Mouse (Mus musculus) forebrain, embryonic 10.5 days (tissue): Measurements from ENCODE around the gene Slc4a4. TPM values are rescaled to one million over a fixed set of nuclear protein-coding genes. Genes with fewer than 3 reads are reported as not detected.
"Not testable (repeated sequence)": the region's sequence is repeated elsewhere in the genome, so short reads cannot be mapped to it uniquely, and the experiment has no call there.

Experiments
- DNase-seq: peaks from one replicate; pipeline ENCODE4 v3.0.0-alpha.2; 2017; ENCODE audit warnings: low spot score; ENCODE audit errors: extremely low spot score
- H3K27ac ChIP-seq: fragments of 300-500 bp; sonication (generic); 2 replicates; pipeline ENCODE4 v1.5.1; 2016; ENCODE audit warnings: mild to moderate bottlenecking
- H3K27me3 ChIP-seq: fragments of 300-500 bp; sonication (generic); 2 replicates; pipeline ENCODE4 v1.6.1; 2016; ENCODE audit warnings: mild to moderate bottlenecking; ENCODE audit not compliant: poor library complexity, severe bottlenecking
- H3K36me3 ChIP-seq: fragments of 300-500 bp; sonication (generic); replicated peaks from 2 replicates; pipeline ENCODE4 v1.6.1; 2016; ENCODE audit warnings: mild to moderate bottlenecking, moderate library complexity
- H3K4me1 ChIP-seq: fragments of 300-500 bp; sonication (generic); 2 replicates; pipeline ENCODE4 v1.6.1; 2016
- H3K4me3 ChIP-seq: fragments of 300-500 bp; sonication (generic); 2 replicates; pipeline ENCODE4 v1.5.1; 2016; ENCODE audit warnings: mild to moderate bottlenecking, moderate library complexity
- H3K9me3 ChIP-seq: fragments of 300-500 bp; sonication (generic); 2 replicates; pipeline ENCODE4 v1.6.1; 2016; ENCODE audit warnings: mild to moderate bottlenecking, moderate library complexity
- WGBS: fragments of 180-500 bp; shearing (Covaris S2); methylation state at CpG from one replicate; pipeline ENCODE4 v1.1.7; 2016; 5-methylcytosine and 5-hydroxymethylcytosine counted together
- polyA plus RNA-seq: library from polyadenylated mRNA; unstranded; fragments of >200 nt; fragmentation: Nextera tagmentation; extraction: Ambion mirVana; gene quantifications from 2 replicates; pipeline ENCODE4 v1.2.1, GENCODE M21; 2016

Slc4a4 gene
- polyA plus RNA-seq, 1 experiment from 2014 or later: 1.3 TPM

DNA sequence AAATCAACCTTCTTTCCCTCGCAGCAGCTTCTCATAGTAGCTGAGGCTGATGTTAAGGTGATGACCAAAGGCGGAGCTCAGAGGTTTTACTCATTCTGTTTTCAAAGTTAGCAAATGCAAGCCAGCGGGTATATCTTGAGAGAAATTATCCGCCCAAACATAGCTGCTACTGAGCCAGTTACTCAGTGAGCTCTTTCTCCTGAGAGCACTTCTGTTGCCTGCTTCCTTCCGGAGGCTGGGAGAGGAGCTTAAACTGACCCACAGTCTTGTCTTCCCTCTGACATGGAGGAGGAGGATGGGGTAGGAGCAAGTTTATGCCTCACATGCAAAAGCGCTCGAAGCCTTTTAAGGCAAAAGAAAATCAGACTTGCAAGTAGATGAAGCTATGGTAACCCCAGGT, 201.3 kb downstream of the Slc4a4 start:
- Histone ChIP-seq H3K4me3 (no peak overlapping the region), H3K4me1 (no peaks in the 10 kb centered on the region), H3K27me3 (no peaks in the 10 kb centered on the region), H3K9me3 (no peaks in the 10 kb centered on the region), H3K27ac (no peak overlapping the region), H3K36me3 (no peaks in the 10 kb centered on the region)
- no peak for DNase-seq
- WGBS: 90% methylated on average over 7 of the region's 7 CpGs

- 84% methylated on average over 11 of the region's 11 CpGs for WGBS
Observed at GRCm38 (mm10) chr5:89088462-89088861, 201.8 kb downstream of the Slc4a4 start.

DNA sequence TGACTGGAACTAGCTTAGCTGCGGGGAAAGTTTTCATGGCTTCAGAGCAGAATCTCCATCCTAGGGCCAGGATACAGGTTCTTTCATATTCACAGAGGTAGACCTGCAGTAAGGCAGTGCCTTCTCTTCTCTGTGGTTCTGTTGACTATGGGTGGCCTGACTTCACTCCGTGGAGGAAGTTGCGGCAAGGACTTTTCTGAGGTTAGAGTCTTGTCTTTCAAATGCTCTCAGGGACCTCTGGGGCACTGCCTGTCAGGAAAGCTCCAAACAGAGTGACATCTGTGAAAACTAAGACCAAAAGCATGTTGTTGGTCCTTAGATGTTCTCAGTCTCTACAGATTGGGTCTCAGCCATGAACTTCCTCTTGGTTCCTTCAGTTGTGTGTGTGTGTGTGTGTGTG, 203.5 kb downstream of the Slc4a4 start:
- H3K27me3 ChIP-seq: no peaks in the 10 kb centered on the region
- no peak for DNase-seq
- WGBS: 85% methylated on average over 3 of the region's 3 CpGs
- no peak overlapping the region for H3K4me3 ChIP-seq
- H3K36me3 ChIP-seq: no peaks in the 10 kb centered on the region
- no peaks in the 10 kb centered on the region for H3K4me1 ChIP-seq
- H3K27ac ChIP-seq: no peak overlapping the region
- H3K9me3 ChIP-seq: no peaks in the 10 kb centered on the region

More at GRCm38 (mm10) chr5:89088462-89088861, 201.8 kb downstream of the Slc4a4 start:
- H3K4me1 ChIP-seq: no peaks in the 10 kb centered on the region
- no peaks in the 10 kb centered on the region for H3K9me3 ChIP-seq
- no peak overlapping the region for H3K27ac ChIP-seq
- no peaks in the 10 kb centered on the region for H3K36me3 ChIP-seq
- H3K4me3 ChIP-seq: no peak overlapping the region
- H3K27me3 ChIP-seq: no peaks in the 10 kb centered on the region
- DNase-seq: no peak

DNA sequence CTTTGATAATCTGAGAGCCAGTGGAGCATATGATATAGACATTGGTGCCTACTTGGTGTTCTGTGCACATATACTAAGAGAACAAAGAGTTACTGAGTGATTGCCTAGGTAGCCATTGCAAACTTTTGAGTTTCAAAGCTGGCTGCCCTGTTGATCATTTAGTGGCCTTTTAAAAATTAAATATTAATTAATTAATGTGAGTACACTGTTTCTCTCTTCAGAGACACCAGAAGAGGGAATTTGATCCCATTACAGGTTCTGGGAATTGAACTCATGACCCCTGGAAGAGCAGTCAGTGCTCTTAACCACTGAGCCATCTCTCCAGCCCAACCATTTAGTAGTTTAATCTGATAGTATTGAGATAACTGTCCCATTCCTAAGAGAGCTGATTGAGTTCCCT, 209.8 kb downstream of the Slc4a4 start:
- no peak overlapping the region for H3K4me3 ChIP-seq
- no peaks in the 10 kb centered on the region for H3K9me3 ChIP-seq
- DNase-seq: no peak
- no peaks in the 10 kb centered on the region for H3K36me3 ChIP-seq
- peaks cover 5% of the 10 kb centered on the region; the same call in 1 of the 2 replicates for H3K4me1 ChIP-seq
- H3K27ac ChIP-seq: no peak overlapping the region
- H3K27me3 ChIP-seq: no peaks in the 10 kb centered on the region

- no peak overlapping the region for H3K4me3 ChIP-seq
- no peak for DNase-seq
- H3K27me3 ChIP-seq: no peaks in the 10 kb centered on the region
- no peaks in the 10 kb centered on the region for H3K9me3 ChIP-seq
- 89% methylated on average over 3 of the region's 3 CpGs for WGBS
- H3K27ac ChIP-seq: no peak overlapping the region
- no peaks in the 10 kb centered on the region for H3K36me3 ChIP-seq
- H3K4me1 ChIP-seq: peaks cover 5% of the 10 kb centered on the region; the same call in 1 of the 2 replicates
Observed at GRCm38 (mm10) chr5:89097291-89097690, 210.7 kb downstream of the Slc4a4 start.

DNA sequence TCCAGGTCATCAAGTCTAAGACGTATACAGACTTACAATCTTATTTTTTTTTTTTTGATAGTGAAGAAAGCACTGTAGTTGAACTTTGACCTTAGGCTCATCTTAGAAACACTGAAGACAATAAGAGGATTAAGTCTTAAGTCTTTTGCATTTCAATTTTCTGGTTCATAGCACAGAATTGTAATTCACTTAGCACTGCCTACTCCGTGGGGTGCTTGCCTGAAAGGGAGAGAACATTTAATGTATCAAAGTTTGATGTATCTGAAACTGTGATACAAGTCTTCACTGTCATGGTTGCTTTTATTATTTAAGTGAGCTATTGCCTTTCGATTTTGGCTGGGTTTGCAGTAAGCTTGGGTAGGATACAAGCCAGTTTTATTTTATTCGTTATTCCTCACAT, 211.5 kb downstream of the Slc4a4 start:
- Histone ChIP-seq H3K27ac (no peak overlapping the region), H3K4me1 (peaks cover 5% of the 10 kb centered on the region; the same call in 1 of the 2 replicates), H3K9me3 (no peaks in the 10 kb centered on the region), H3K27me3 (no peaks in the 10 kb centered on the region), H3K4me3 (no peak overlapping the region), H3K36me3 (no peaks in the 10 kb centered on the region)
- 42% methylated on average over 4 of the region's 4 CpGs for WGBS
- no peak for DNase-seq

- H3K36me3 ChIP-seq: no peaks in the 10 kb centered on the region
- no peaks in the 10 kb centered on the region for H3K27me3 ChIP-seq
- peaks cover 5% of the 10 kb centered on the region; the same call in 1 of the 2 replicates for H3K4me1 ChIP-seq
- H3K27ac ChIP-seq: no peak overlapping the region
- DNase-seq: no peak
- H3K9me3 ChIP-seq: no peaks in the 10 kb centered on the region
- WGBS: 81% methylated on average over 3 of the region's 3 CpGs
- no peak overlapping the region for H3K4me3 ChIP-seq
Observed at GRCm38 (mm10) chr5:89099886-89100285, 213.3 kb downstream of the Slc4a4 start.

GRCm38 (mm10) chr5:89102560-89102959, 215.9 kb downstream of the Slc4a4 start:
- Histone ChIP-seq H3K36me3 (no peaks in the 10 kb centered on the region), H3K27ac (no peak overlapping the region), H3K9me3 (no peaks in the 10 kb centered on the region), H3K4me1 (peaks cover 19% of the 10 kb centered on the region), H3K4me3 (no peak overlapping the region), H3K27me3 (no peaks in the 10 kb centered on the region)
- DNase-seq: no peak
- WGBS: 86% methylated on average over 4 of the region's 4 CpGs

DNA sequence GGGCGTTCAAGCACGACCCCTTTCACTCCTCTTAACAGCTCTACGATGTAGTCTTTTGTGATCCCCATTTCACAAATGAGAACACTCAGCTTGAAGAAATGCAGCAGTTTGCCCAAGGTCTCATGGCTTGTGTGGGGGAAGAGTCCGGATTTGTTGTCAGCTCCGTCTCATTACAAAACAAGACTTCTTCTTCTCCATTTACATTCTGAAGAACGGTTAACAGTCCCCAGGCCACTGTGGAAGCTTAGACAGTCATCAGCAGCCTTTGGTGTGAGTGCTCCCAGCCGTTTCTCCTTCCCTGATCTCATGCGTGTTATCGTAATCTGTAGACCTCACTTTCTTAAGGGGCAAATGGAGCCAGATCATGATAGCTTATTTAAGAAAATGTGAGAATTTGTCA, 218.7 kb downstream of the Slc4a4 start:
- Histone ChIP-seq H3K4me1 (peaks cover 18% of the 10 kb centered on the region), H3K36me3 (no peaks in the 10 kb centered on the region), H3K27ac (no peak overlapping the region), H3K27me3 (no peaks in the 10 kb centered on the region), H3K9me3 (no peaks in the 10 kb centered on the region), H3K4me3 (no peak overlapping the region)
- DNase-seq: no peak
- WGBS: 71% methylated on average over 9 of the region's 9 CpGs

- Histone ChIP-seq H3K4me1 (peaks cover 18% of the 10 kb centered on the region), H3K36me3 (no peaks in the 10 kb centered on the region), H3K27me3 (no peaks in the 10 kb centered on the region), H3K9me3 (no peaks in the 10 kb centered on the region), H3K4me3 (no peak overlapping the region), H3K27ac (no peak overlapping the region)
- DNase-seq: no peak
Observed at GRCm38 (mm10) chr5:89106217-89106616, 219.6 kb downstream of the Slc4a4 start.

- 78% methylated on average over 1 of the region's 1 CpGs for WGBS
Observed at GRCm38 (mm10) chr5:89108809-89109208, 222.2 kb downstream of the Slc4a4 start.

GRCm38 (mm10) chr5:89109832-89110231, 223.2 kb downstream of the Slc4a4 start:
- 85% methylated on average over 2 of the region's 2 CpGs for WGBS
- DNase-seq: no peak
- Histone ChIP-seq H3K36me3 (no peaks in the 10 kb centered on the region), H3K4me3 (no peak overlapping the region), H3K4me1 (peaks cover 18% of the 10 kb centered on the region), H3K9me3 (no peaks in the 10 kb centered on the region), H3K27ac (no peak overlapping the region), H3K27me3 (no peaks in the 10 kb centered on the region)

More at GRCm38 (mm10) chr5:89108809-89109208, 222.2 kb downstream of the Slc4a4 start:
- H3K9me3 ChIP-seq: no peaks in the 10 kb centered on the region
- H3K27ac ChIP-seq: no peak overlapping the region
- no peak for DNase-seq
- H3K36me3 ChIP-seq: no peaks in the 10 kb centered on the region
- peaks cover 18% of the 10 kb centered on the region for H3K4me1 ChIP-seq
- no peaks in the 10 kb centered on the region for H3K27me3 ChIP-seq
- H3K4me3 ChIP-seq: no peak overlapping the region

DNA sequence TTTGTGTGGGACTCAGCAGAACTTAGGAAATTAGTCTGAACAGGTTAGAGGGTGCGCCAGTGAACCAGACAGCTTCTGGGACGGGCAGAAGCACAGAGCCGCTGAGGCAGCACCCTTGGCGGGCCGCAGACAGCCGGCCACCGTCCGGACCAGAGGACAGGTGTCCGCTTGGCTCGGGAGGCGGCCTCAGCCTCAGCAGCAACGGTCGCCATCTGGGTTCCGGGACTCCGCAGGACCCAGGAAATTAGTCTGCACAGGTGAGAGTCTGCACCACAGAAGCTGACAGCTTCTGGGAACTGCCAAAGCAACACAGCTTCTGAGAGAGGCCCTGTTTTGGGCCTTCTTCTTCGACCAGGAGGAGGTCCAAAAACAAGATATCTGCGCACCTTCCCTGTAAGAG, 225.4 kb downstream of the Slc4a4 start:
- 97% methylated on average over 15 of the region's 17 CpGs for WGBS
- H3K4me3 ChIP-seq, H3K36me3 ChIP-seq: not testable (repeated sequence)

DNA sequence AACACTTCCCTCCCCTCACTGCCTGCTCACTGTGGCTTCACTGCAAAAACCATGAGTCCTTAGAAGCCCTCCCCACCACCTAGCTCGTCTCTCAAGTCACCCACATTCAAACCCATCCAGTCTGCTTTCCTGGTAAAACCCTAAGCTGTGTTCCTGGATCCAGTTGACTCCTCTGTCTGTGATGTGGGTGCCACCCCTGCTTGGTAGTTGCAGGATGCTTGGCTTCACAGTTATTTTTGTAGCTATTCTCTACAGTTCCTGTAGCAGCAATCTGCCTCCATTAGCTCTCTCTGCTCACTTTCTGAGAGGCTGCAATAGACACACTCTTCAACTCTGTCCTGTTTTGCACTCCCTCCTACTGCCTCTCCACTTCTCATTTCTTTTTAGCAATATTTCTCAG, 234.3 kb downstream of the Slc4a4 start:
- no peaks in the 10 kb centered on the region for H3K27me3 ChIP-seq
- WGBS: 67% methylated on average over 1 of the region's 1 CpGs

More for the DNA sequence above, 225.4 kb downstream of the Slc4a4 start:
- H3K27ac ChIP-seq, DNase-seq, H3K4me1 ChIP-seq, H3K9me3 ChIP-seq, H3K27me3 ChIP-seq: not testable (repeated sequence)

More for the DNA sequence above, 234.3 kb downstream of the Slc4a4 start:
- DNase-seq: no peak
- Histone ChIP-seq H3K27ac (no peak overlapping the region), H3K4me1 (no peaks in the 10 kb centered on the region), H3K9me3 (no peaks in the 10 kb centered on the region), H3K36me3 (no peaks in the 10 kb centered on the region), H3K4me3 (no peak overlapping the region)
